Mouse (Mus musculus): ENCODE measurements around the gene Trmt10c.

GRCm38 (mm10) chr16:56038090-56038489 lies 471 bp upstream of the Trmt10c start:
- TF ChIP-seq POLR2A (IDR thresholded peaks at IDR 0.05; ENCODE audit: low read depth, low read length), result no peak
- TF ChIP-seq CTCF (IDR thresholded peaks at IDR 0.05; ENCODE audit: extremely low read depth, insufficient read length, insufficient replicate concordance, low read depth, low read length), result no peak

Measured in small intestine, adult 2 months (tissue).